Mouse (Mus musculus) left cerebral cortex, postnatal 25 days (tissue): Measurements from ENCODE around the gene Casp2. TPM values are rescaled to one million over a fixed set of nuclear protein-coding genes. Genes with fewer than 3 reads are reported as not detected.

Experiments
- DNase-seq, 2 experiments: peaks; one replicate each; pipeline ENCODE4 v3.0.0; 2022; ENCODE audit warnings: low spot score in 2 of 2, mixed read lengths in 1 of 2
- intact Hi-C: fragments of 180-260 bp; cut with DNase I; formaldehyde crosslinking; loops from one replicate; pipeline ENCODE4 v1.15.1; 2025
- total RNA-seq, 2 experiments: library from RNA; stranded (reverse); gene quantifications; 2 replicates each; pipeline ENCODE4 v1.2.3; 2021

The Casp2 gene
- total RNA-seq, 2 experiments from 2014 or later: 21.7 to 26.6 TPM

DNA sequence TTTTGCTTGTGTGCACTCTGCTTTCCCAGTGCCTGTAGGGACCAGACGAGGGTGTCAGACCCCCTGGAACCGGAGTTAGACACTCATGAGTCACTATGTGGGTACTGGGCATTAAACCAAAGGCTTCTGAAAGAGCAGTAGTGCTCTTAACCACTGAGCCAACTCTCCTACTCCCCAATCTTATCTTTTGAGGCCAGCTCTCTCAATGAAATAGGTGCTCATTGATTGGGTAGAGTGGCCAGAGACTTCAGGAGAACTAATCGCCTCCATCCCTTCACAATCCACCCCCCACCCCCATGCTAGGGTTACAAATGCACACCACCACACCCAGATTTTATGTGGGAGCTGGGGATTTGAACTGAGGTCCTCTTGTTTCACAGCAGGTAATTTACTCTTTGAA lies 64.0 kb downstream of the Casp2 start:
- no peak for DNase-seq
- intact Hi-C loops: loop anchor here (5.0 kb wide), 1 partner anchor 101 kb away; no protein-coding TSS in a partner anchor

DNA sequence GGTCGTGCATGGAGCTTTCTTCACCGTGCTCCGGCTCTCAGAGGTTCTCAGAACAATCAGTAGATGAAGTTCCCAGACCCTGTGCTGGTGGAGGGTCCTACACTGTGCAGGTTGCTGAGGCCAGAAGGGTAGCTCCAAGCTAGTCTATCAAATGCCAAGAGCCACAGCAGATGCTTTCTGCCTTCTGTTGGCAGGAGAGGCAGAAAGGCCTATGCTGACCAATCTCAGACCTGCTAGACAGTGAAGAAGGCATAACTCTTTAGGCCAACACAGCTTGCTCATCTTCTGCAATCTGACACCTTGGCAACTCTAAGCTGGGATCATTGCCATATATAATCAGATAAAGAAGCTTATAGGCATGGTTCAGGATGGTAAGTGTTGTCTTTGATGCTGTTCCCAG lies 65.4 kb downstream of the Casp2 start:
- no peak for DNase-seq
- intact Hi-C loops: no loop called here

DNA sequence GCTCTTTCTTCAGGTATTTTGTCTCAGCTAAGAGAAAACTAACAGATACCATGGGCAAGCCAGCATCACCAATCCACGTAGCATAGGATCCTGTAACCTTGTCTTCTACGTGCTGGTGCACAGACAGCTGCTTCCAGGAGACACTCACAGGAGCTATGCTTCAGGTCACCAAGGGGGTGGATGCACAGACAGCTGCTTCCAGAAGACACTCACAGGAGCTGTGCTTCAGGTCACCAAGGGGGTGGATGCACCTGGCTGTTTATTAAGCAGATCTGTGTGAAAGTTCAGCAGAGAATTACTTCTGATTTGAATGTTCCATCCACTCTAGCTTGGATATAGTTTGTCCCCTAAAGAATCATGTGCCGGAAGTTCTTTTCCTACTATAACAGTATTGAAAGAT lies 66.2 kb downstream of the Casp2 start:
- intact Hi-C loops: no loop called here
- DNase-seq: no peak

Other genes with a start within 250 kb of the Casp2 start
- not detected for gene Sva, start 226.6 kb upstream of the Casp2 start, total RNA-seq
- not detected for gene Tas2r139, start 124.0 kb upstream of the Casp2 start, total RNA-seq
- not detected for gene Tas2r144, start 49.7 kb upstream of the Casp2 start, total RNA-seq
- 10 to 100 TPM in 1 of 2 experiments, 1 to 10 TPM in 1; 9.2 to 10.4 TPM for gene Gstk1, start 19.1 kb upstream of the Casp2 start, total RNA-seq
- gene Tmem139, start 3.0 kb upstream of the Casp2 start, total RNA-seq: not detected
- 1 to 10 TPM; 3.5 to 3.7 TPM for gene Clcn1, start 21.7 kb downstream of the Casp2 start, total RNA-seq
- gene Fam131b, start 59.7 kb downstream of the Casp2 start, total RNA-seq: 100 to 1,000 TPM; 118 to 121 TPM
- 10 to 100 TPM; 51.4 to 53.4 TPM for gene Zyx, start 84.6 kb downstream of the Casp2 start, total RNA-seq
- under 1 TPM; 0.21 to 0.27 TPM for gene Epha1, start 108.3 kb downstream of the Casp2 start, total RNA-seq
- not detected for gene Tas2r143, start 135.3 kb downstream of the Casp2 start, total RNA-seq
- gene Tas2r135, start 140.4 kb downstream of the Casp2 start, total RNA-seq: not detected
- gene Tas2r126, start 169.6 kb downstream of the Casp2 start, total RNA-seq: under 1 TPM in 1 of 2 experiments, not detected in 1; 0.37 TPM
- not detected for gene Olfr458, start 200.2 kb downstream of the Casp2 start, total RNA-seq
- gene Olfr457, start 211.3 kb downstream of the Casp2 start, total RNA-seq: not detected
- gene Olfr456, start 222.2 kb downstream of the Casp2 start, total RNA-seq: not detected